Mouse (Mus musculus): ENCODE data around the gene Spesp1.
A peak's percentile ranks its signal among the peaks of the same experiment; 100 is the strongest.

The Spesp1 gene

DNA sequence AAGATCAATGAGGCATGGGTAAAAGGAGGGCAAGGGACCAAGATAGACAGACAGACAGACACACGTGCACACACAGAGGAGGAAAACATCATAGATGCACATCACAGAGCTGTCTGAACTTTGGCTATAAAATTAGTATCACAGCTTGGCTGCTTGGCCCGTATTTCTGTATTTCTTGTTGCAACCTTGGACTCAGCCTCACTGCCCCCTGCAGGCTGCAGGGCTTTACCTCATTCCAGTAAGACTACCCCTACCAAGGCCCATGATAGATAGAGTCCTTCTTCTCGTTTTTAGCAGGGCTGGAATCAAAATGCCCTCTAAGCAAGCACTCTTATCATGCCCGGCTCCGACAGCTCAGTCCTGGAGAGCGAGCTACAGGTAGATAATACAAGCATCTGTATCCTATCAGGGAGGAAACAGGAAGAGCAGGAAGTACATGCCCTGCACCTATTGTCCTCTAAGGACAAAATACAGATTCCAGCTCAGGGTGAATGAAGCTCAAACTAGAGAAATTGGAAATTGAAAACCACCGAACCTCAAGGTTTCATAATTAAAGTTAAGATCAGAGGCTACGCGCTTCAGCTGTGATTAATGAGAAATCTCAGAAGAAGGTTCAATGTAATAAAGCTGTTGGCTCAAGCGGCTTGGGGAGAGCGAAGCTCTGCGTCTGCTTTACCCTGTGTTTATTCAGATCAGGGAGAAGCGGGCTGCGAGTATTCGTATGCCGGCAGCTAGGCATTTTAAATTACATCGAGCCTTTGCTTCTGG, 36.2 kb downstream of the Spesp1 start:
- peak; percentile 41 for DNase-seq (ENCODE audit: low read depth)

DNA sequence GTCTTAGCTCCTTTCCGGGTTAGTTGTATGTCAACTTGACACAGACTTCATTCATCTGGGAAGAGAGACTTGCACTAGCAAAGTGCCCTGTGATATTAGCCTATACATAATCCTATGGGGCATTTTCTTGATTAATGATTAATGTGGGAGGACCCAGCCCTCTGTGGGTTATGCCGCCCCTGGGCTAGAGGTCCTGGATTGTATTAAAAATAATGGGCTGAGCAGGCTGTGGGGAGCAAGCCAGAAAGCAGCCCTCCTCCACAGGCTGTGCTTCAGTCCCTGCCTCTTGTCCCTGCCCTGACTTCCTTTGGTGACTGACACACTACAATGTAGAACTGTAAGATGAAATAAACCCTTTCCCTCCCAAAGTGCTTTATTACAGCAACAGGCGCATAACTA, 37.4 kb downstream of the Spesp1 start:
- no peak for DNase-seq (ENCODE audit: low read depth)

DNA sequence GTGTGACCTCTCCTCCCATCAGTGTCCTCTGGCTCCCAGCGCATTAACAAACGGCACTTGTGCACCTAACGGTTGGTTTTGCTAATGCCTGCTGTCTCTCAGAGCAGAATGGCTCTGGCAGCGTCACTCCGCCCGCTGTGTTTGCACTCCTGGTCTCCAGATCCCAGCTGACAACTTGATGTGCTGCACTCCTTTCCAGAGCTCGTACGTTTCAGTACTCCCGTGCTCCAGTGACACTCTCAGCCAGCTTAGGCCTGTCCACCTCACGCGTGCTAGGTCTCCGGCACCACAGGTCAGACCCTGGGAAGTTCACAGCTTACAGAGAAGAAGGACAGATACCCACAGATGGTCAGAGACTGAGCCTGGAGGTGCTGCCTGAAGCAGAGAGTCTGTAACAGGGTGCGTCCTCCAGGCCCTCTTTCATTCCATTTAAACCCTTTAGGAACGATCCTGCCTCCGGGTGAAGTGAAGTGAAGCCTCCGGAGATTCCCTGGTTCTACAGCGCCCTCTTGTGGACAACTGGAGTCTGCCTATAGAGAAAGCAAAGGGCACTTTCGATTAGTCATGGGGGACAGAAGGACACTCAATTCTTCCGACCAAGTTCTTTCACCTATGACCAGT, 37.9 kb downstream of the Spesp1 start:
- DNase-seq (ENCODE audit: low read depth), result peak; percentile 81

DNA sequence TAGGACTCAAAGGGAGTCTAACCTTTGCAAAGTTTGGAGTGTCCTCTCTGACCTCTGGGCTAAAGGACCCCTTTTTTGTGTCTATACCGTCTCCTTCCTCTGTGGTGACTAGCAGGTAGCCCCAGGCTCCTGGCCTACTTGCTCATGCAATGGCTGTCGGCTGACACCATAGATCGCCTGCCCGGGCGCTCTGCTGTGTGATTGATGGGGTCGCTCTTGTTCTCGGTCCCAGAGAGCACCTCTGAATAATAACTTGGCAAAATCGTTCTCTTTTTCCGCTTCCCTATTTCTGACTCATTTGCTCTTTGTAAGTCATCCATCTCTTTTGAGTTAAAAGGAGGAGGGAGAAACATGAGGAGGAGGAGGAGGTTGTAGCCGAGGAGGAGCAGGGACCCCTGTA, 42.0 kb downstream of the Spesp1 start:
- no peak for DNase-seq (ENCODE audit: low read depth)

DNA sequence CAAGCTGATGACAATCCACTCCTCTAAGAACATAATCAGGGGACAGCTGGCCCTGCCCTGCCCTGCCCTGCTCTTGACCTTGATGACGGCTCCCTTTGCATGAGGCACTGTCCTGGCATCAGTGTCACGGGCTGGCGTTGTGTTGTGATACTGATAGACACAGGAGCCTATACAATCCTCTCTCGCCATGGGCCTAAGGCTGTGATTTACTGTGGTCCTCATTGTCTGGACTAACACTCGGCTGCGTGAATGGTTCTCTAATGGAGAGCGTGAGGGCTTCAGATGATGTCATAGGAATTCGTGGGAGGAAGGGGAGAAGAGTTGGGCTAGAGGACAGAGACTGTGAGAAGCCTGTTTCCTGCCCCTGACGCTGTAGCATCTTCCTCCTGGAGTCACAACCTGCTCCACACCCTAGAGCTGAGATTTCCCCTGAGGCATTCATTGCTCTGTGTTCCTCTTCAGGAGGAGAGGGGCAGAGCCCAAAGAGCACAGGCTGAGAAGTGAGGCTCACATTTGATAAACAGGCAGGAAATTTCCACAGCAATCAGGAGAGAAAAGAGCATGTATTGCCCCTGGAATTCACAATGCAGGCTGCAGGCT, 44.5 kb downstream of the Spesp1 start:
- DNase-seq (ENCODE audit: low read depth), result no peak

DNA sequence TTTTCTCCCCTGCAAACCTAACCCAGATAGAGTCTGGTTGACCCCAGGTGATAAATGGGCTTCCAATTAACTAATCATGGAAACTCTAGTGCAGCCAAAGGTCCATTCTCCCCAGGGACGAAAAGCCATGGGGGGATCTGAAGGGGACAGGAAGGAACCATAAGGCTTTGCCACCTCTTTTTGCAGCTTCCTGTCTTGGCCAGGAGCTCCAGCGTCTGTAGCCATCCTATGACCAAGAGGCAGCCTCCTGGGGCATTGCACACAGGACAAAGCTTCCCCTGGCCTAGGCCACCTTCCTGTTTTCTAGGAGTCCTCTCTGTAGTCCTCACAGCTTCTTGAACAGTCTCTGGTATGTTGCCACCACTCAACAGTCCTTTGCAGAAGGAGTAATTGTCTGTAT, 46.5 kb downstream of the Spesp1 start:
- DNase-seq (ENCODE audit: low read depth), result peak; percentile 23

DNA sequence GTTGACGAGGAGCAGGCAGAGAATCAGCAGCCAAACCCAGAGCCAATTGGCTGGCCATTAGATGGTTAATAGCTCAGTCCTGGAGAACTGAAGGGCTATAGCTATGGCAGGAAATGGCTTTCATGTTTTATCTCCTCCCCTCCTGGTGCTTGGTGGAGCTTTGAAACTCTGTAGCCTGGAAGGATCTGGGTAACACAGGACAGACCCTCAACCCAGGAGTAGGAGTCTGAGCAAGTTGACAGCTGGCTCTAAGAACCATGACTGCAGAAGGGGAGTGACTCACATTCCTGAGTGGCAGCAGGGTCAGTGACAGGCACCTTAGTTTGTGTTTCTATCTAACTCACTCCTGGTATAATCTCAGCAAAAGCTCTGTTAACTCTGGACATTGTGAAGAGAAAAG, 49.4 kb downstream of the Spesp1 start:
- DNase-seq (ENCODE audit: low read depth), result no peak

DNA sequence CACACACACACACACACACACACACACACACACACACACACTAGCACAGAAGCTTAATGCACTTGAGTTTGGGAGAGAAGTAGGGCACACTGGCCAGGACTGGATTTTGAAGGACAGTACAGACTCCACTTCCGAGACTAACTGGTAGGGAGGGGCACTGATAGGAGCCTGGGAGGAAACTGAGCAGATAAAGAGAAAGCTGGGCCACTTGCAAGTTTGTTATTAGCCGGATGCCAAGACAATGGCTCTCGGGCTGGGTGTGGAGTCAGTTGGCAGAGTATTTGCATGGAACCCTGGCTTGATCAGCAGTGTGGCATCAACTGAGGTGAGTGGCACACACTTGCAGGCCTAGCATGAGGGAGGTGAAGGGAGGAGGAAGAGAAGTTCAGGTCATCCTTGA, 51.0 kb downstream of the Spesp1 start:
- DNase-seq (ENCODE audit: low read depth), result peak; percentile 62

DNA sequence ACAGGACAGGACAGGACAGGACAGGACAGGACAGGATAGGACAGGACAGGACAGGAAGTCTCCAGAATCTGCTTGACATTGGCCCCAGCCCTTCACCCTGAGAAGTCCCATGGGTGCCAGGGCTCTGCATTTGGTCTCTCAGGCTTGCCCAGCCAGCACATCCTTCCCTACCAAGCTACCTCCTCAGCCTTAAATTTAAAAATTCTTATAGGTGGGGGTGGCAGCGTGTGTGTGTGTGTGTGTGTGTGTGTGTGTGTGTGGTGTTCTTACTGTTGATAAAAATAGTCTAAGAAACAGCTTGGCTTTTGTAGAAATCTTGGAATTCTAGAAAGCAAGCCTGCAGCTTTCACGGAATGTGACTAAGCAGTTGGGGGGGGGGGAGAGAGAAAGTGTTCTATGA, 52.0 kb downstream of the Spesp1 start:
- no peak for DNase-seq (ENCODE audit: low read depth)

DNA sequence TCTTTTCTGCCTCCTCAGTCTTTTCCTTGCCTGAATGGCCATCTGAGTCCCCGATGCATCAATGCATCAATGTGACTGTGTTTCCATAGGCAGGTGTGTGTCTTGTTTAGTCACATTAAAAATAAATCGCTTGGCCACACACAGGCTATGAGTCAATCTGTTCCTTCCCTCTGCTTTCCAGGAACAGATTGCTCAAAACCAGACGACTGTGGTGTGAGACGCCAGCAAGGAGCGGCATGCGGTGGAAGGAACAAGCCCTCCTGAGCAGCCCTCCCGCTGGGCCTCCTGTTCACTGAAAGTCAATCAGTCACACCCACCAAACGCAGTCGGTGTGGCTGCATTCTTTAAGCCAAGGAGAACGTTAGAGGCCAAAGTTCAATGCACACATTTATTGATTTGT, 59.5 kb downstream of the Spesp1 start:
- peak; percentile 59 for DNase-seq (ENCODE audit: low read depth)

DNA sequence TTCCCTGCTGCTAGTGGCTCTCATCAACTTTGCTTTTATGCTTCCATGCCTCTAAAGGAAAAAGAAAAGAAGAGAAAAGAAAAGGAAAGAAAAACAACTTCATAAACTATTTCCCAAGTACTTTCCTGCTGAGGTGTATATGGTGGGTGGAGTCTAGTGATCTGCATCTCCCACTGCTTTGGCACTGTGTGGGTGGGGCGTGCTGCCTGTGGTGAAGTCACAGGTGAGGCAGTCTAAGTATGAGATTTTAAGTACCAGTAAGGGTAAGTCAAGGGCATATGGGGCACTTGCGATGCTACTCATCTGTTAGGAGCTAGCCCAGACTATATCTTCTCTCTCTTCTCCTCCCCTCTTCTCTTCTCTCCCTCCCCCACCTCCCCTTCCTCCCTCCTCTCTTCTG, 60.0 kb downstream of the Spesp1 start:
- no peak for DNase-seq (ENCODE audit: low read depth)

All from 416B (cell line).